Mouse (Mus musculus) stomach, embryonic 14.5 days (tissue): ENCODE results near the gene Fars2. TPM values are rescaled to one million over a fixed set of nuclear protein-coding genes. Genes with fewer than 3 reads are reported as not detected.

Experiments
- ATAC-seq: fragments of 200-750 bp; cut with Nextera tagmentation; 2 replicates; pipeline ENCODE4 v1.8.0; 2017; ENCODE audit warnings: low read depth, moderate TSS enrichment; ENCODE audit not compliant: insufficient number of reproducible peaks, insufficient read depth, low FRiP score
- H3K27ac ChIP-seq: fragments of 300-500 bp; sonication (generic); 2 replicates; pipeline ENCODE4 v1.5.1; 2014; ENCODE audit warnings: mild to moderate bottlenecking, low read length, moderate library complexity, mixed read lengths
- H3K27me3 ChIP-seq: fragments of 300-500 bp; sonication (generic); 2 replicates; pipeline ENCODE4 v1.6.1; 2014; ENCODE audit warnings: low read length, control low read depth, mixed read lengths; ENCODE audit not compliant: control insufficient read depth, insufficient read depth
- H3K36me3 ChIP-seq: fragments of 300-500 bp; sonication (generic); 2 replicates; pipeline ENCODE4 v1.6.1; 2014; ENCODE audit warnings: mild to moderate bottlenecking, control low read depth, low read length, moderate library complexity, mixed read lengths; ENCODE audit not compliant: control insufficient read depth, insufficient read depth
- H3K4me1 ChIP-seq: fragments of 300-500 bp; sonication (generic); 2 replicates; pipeline ENCODE4 v1.6.1; 2014; ENCODE audit warnings: low read length, control low read depth, mixed read lengths; ENCODE audit not compliant: control insufficient read depth, insufficient read depth
- H3K4me2 ChIP-seq: fragments of 300-500 bp; sonication (generic); replicated peaks from 2 replicates; pipeline ENCODE4 v1.6.1; 2014; ENCODE audit warnings: low read depth, low read length, control low read depth
- H3K4me3 ChIP-seq: fragments of 300-500 bp; sonication (generic); 2 replicates; pipeline ENCODE4 v1.5.1; 2014; ENCODE audit warnings: low read depth, low read length, control low read depth
- H3K9ac ChIP-seq: fragments of 300-500 bp; sonication (generic); replicated peaks from 2 replicates; pipeline ENCODE4 v1.6.1; 2014; ENCODE audit warnings: low read depth, mild to moderate bottlenecking, control low read depth, low read length, moderate library complexity, mixed read lengths
- H3K9me3 ChIP-seq: fragments of 300-500 bp; sonication (generic); 2 replicates; pipeline ENCODE4 v1.6.1; 2016; ENCODE audit warnings: low read depth, low read length, control low read depth; ENCODE audit not compliant: control insufficient read depth
- WGBS: fragments of 180-500 bp; shearing (Covaris S2); extraction: QIAGEN DNeasy Blood & Tissue Kit; methylation state at CpG from one replicate; pipeline ENCODE4 v1.1.7; 2014; 5-methylcytosine and 5-hydroxymethylcytosine counted together
- polyA plus RNA-seq: library from polyadenylated mRNA; unstranded; fragments of >200 nt; fragmentation: Nextera tagmentation; extraction: Ambion mirVana; gene quantifications from 2 replicates; pipeline ENCODE4 v1.2.1, GENCODE M21; 2014

Gene Fars2
- polyA plus RNA-seq, 1 experiment from 2014 or later: 40.0 TPM

DNA sequence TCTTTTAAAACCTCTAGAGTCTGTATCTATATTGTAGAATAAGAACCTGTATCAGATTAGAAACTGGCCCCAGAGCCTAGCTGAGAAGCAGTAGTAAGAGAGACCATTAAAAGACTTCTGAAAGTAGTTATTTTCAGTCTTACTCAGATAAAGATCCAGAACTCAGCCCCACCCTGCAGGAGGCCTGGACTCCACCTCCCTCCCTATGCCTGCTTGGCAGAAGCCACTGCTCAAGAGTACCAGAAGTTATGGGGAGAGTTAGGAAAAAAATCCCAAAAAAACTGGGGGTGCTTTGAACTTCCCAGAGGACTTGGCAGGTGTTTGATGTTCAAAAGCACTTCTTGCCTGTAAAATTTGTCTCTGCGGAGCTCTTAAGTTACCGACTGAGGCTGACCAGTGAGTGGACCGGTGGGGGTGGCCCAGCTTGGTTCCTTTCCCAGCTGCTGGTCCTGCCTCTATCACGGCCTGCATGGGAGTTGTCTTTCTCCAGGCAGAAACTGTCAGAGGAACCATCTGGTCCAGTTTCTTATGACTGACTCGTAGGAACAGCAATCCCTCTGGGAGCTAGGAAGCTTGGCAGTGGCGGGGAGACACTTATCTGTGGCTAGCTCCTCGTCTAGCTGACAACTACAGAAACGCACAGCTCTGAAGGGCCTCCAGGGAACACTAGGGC lies 411.1 kb downstream of the Fars2 start:
- no peaks in the 10 kb centered on the region for H3K27me3 ChIP-seq
- ATAC-seq: no peak
- WGBS: 49% methylated on average over 8 of the region's 8 CpGs

DNA sequence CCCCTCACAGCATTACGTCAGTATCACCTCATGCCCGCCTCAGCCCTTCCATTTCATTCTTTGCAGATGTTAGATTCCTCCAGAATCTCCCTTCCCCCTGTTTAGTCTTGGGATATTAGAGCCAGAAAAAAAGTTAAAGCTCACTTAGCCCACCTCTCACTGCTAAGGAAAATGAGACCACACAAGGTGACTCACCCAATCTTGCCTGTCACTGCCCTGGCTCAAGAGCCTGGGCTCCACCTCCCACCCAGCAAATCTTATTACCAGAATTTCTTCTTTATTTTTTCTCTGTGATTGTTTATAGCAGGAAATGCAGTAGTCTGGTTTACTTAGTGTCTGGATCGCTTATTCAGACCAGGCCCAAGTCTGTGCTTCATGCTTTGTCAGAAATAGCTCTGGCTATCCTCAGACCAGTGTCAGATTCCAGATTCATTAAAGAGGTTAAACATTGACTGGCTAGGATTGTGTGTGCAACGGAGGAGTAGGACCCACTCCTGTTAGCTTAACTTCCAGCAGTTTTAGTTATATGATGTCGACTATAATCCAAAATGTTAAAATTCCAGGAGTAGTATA lies 412.3 kb downstream of the Fars2 start:
- WGBS: 50% methylated on average over 5 of the region's 5 CpGs
- H3K36me3 ChIP-seq: no peaks in the 10 kb centered on the region
- no peak overlapping the region for H3K9ac ChIP-seq
- ATAC-seq: peak; percentile 50
- no peaks in the 10 kb centered on the region for H3K9me3 ChIP-seq
- no peak overlapping the region for H3K27ac ChIP-seq
- H3K4me1 ChIP-seq: 0 out of 2 replicates have a peak, but pooled peaks cover 3% of the 10 kb centered on the region
- no peak overlapping the region for H3K4me3 ChIP-seq
- no peak overlapping the region for H3K4me2 ChIP-seq
- no peaks in the 10 kb centered on the region for H3K27me3 ChIP-seq

More for the DNA sequence above, 411.1 kb downstream of the Fars2 start:
- Histone ChIP-seq H3K4me1 (0 out of 2 replicates have a peak, but pooled peaks cover 3% of the 10 kb centered on the region), H3K4me3 (no peak overlapping the region), H3K27ac (no peak overlapping the region), H3K9me3 (no peaks in the 10 kb centered on the region), H3K36me3 (no peaks in the 10 kb centered on the region), H3K9ac (no peak overlapping the region), H3K4me2 (no peak overlapping the region)

DNA sequence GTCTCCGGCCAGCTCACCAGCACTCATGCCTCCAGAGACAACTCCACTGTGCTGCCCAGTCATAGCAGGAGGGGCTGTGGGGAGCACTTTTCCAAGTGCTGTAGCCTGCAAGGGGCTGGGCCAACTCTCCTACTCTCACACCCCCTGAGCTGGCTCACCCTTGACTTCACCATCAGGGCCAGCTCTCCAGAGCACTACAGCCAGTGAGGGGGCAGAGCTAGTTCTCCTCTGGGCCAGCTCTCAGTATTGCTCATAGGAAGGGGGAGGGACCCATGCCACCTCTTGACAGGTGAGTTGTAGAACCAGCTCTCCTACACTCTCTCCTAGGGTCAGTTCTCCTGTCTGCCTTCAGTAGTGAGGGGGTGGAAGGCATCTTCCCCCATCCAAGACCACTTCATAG lies 413.6 kb downstream of the Fars2 start:
- ATAC-seq: no peak
- Histone ChIP-seq H3K27me3 (no peaks in the 10 kb centered on the region), H3K9ac (no peak overlapping the region), H3K4me2 (no peak overlapping the region), H3K9me3 (no peaks in the 10 kb centered on the region), H3K4me1 (0 out of 2 replicates have a peak, but pooled peaks cover 3% of the 10 kb centered on the region), H3K36me3 (no peaks in the 10 kb centered on the region), H3K4me3 (no peak overlapping the region), H3K27ac (no peak overlapping the region)
- WGBS: 100% methylated on average over 1 of the region's 1 CpGs

DNA sequence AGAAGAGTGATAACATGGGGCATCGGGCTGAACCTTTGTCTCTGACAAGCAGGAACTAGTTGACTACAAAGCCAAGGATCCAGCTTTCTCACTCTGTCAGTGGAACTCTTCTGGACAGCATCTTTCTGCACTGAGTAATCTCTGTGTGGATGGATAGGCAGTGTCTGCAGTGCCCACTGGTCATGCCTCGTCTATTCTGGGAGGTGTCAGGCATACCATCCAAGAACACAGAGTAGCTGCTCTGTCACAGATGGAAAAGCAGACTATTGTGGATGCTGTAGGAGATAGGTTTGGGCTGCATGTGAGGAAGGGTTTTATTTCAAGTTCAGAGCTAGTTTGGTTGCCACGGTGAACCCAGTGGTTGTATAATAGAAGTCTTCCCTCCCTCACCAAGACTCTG lies 414.7 kb downstream of the Fars2 start:
- H3K4me3 ChIP-seq: no peak overlapping the region
- H3K4me2 ChIP-seq: no peak overlapping the region
- 0 out of 2 replicates have a peak, but pooled peaks cover 3% of the 10 kb centered on the region for H3K4me1 ChIP-seq
- H3K9ac ChIP-seq: no peak overlapping the region
- H3K27me3 ChIP-seq: no peaks in the 10 kb centered on the region
- 88% methylated on average over 3 of the region's 3 CpGs for WGBS
- no peaks in the 10 kb centered on the region for H3K9me3 ChIP-seq
- ATAC-seq: no peak
- H3K27ac ChIP-seq: no peak overlapping the region
- no peaks in the 10 kb centered on the region for H3K36me3 ChIP-seq

DNA sequence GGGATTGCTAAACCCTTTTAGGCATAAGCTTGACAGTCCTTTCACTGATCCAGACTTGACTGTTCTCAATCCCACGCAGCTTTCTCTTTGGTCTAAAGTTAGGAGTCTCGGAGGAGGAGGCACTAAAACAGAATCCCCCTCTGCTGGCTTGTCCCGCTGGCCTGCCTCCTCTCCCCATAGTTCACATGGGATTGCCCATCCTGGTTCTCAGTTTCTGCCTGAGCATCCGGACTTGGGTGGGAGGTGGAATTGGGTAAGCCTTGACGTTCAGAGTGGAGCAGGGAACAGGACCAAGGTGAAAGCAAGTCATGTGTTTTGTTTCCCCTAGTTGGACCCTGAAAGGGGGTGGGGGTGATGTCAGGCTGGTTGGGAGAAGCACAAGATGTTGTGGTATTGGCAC lies 415.9 kb downstream of the Fars2 start:
- Histone ChIP-seq H3K4me3 (no peak overlapping the region), H3K4me1 (0 out of 2 replicates have a peak, but pooled peaks cover 3% of the 10 kb centered on the region), H3K27ac (no peak overlapping the region), H3K9me3 (no peaks in the 10 kb centered on the region), H3K36me3 (no peaks in the 10 kb centered on the region), H3K4me2 (no peak overlapping the region), H3K27me3 (no peaks in the 10 kb centered on the region), H3K9ac (no peak overlapping the region)
- no peak for ATAC-seq
- WGBS: 93% methylated on average over 5 of the region's 5 CpGs

DNA sequence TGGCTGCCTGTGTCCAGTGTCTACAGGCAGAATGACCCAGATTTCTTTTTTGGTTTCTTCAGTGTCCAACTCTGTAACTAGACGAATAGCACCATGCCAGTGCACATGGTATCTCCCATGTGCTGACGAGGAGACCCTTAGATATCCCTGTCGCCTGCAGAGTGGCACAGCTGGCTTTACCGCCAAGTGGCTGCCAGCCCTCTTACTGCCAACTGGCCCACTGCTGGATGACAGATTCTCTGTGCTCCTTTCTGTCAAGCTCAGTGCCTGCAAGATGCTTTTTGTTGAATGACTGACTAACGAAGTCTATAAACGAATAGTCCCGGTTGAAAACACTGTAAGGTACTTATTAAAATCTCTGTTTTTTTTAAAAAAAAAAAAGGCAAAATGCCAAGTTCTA lies 416.3 kb downstream of the Fars2 start:
- 85% methylated on average over 7 of the region's 7 CpGs for WGBS
- Histone ChIP-seq H3K4me2 (no peak overlapping the region), H3K9ac (no peak overlapping the region), H3K36me3 (no peaks in the 10 kb centered on the region), H3K4me3 (no peak overlapping the region), H3K9me3 (no peaks in the 10 kb centered on the region), H3K27ac (no peak overlapping the region), H3K4me1 (0 out of 2 replicates have a peak, but pooled peaks cover 3% of the 10 kb centered on the region), H3K27me3 (no peaks in the 10 kb centered on the region)
- ATAC-seq: no peak

DNA sequence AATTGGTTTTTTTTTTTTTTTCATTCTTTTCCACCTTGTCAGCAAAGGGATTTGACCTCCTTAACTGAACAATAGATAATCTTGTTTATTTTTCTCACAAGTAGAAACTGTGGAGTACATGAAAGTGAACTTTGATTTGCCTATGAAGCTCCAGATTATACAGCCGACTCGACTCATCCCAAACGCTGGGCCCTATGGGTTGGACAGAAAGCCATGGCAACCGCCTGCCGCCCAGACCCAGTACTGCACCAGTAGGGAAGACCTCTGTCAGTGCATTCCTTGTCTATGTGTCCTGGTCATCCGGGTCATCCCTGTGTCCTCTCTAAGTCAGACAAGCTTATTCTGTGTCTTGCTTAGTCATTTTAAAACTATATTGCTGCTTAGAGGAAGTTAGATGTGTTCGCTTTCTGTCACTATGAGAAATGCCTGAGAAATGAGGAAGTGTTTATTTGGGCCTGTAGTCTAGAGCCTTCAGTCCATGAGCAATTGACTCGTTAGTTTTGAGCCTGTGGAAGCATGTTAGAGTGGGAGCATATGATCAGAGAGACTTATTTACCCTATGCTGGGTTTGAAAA lies 416.8 kb downstream of the Fars2 start:
- no peak for ATAC-seq
- WGBS: 66% methylated on average over 8 of the region's 8 CpGs
- Histone ChIP-seq H3K4me3 (no peak overlapping the region), H3K4me2 (no peak overlapping the region), H3K27ac (no peak overlapping the region), H3K4me1 (0 out of 2 replicates have a peak, but pooled peaks cover 2% of the 10 kb centered on the region), H3K9me3 (no peaks in the 10 kb centered on the region), H3K36me3 (no peaks in the 10 kb centered on the region), H3K9ac (no peak overlapping the region), H3K27me3 (no peaks in the 10 kb centered on the region)

DNA sequence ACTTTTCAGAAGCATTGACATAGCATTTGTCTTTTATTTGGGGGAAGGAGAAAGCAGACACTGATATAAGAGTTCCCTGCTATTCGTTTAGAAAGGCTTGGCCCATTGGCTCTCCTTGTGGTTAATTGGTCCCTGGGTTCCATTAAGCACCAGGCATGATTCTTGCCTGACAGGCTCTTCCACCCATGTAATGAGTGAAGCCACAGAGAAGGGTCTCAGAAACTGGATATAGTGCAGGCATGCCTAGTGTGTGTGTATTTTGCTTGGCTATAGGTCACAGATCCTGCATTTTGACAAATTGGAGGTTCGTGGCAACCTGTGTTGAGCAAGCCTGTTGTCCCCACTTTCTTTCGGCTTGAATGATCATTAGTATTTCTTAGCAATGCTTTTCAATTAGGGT lies 420.4 kb downstream of the Fars2 start:
- no peak overlapping the region for H3K4me3 ChIP-seq
- no peaks in the 10 kb centered on the region for H3K9me3 ChIP-seq
- H3K4me1 ChIP-seq: 0 out of 2 replicates have a peak, but pooled peaks cover 3% of the 10 kb centered on the region
- no peak for ATAC-seq
- no peak overlapping the region for H3K9ac ChIP-seq
- no peaks in the 10 kb centered on the region for H3K36me3 ChIP-seq
- H3K4me2 ChIP-seq: no peak overlapping the region
- no peak overlapping the region for H3K27ac ChIP-seq
- 56% methylated on average over 3 of the region's 3 CpGs for WGBS
- no peaks in the 10 kb centered on the region for H3K27me3 ChIP-seq
